Mouse (Mus musculus) gastrocnemius, adult 2 months (tissue): ENCODE data around the gene Gucy2d. TPM values are rescaled to one million over a fixed set of nuclear protein-coding genes. Genes with fewer than 3 reads are reported as not detected.

Experiments used
- DNase-seq: peaks from one replicate; pipeline ENCODE4 v3.0.0; 2022
- H3K27ac ChIP-seq: fragments of 200-600 bp; 2 replicates; pipeline ENCODE4 v1.8.1; 2022; ENCODE audit warnings: mild to moderate bottlenecking
- H3K4me3 ChIP-seq: fragments of 200-600 bp; 2 replicates; pipeline ENCODE4 v1.8.1; 2022; ENCODE audit warnings: mild to moderate bottlenecking, moderate library complexity
- CTCF ChIP-seq: fragments of 200-600 bp; IDR thresholded peaks from 2 replicates; pipeline ENCODE4 v1.8.1; 2022; ENCODE audit warnings: antibody characterized with exemption, mild to moderate bottlenecking, moderate library complexity
- intact Hi-C: fragments of 180-260 bp; cut with DNase I; formaldehyde crosslinking; loops from one replicate; pipeline ENCODE4 v1.15.1; 2025
- total RNA-seq, 2 experiments: library from RNA; stranded (reverse); gene quantifications; 2 replicates each; pipeline ENCODE4 v1.2.3; 2021

Gene Gucy2d
- total RNA-seq, 2 experiments from 2014 or later: 0.25 TPM; not detected in 1

DNA sequence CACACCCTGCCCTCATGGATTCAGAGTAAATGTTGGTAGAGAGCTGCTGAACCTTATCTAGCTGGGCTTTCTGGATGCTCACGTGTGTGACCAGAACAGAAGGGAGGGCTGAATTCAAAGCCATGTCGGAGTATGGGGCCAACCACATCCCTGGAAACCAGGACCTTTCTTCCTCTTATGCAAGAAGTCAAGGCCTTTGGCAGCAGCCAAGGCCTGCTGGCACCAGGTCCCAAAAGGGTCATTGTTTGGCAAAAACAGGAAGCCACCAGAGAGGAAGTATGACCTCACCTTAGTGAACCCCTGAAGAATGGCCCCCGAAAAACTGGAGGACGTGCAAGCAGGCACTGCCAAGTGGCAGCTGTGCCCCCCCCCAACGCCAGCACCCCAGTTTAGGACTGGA lies 82.4 kb downstream of the Gucy2d start:
- Histone ChIP-seq H3K27ac (peak overlapping the region; percentile 83), H3K4me3 (no peak overlapping the region)
- DNase-seq: peak; percentile 47
- no peak for TF ChIP-seq CTCF
- intact Hi-C loops: no loop called here

DNA sequence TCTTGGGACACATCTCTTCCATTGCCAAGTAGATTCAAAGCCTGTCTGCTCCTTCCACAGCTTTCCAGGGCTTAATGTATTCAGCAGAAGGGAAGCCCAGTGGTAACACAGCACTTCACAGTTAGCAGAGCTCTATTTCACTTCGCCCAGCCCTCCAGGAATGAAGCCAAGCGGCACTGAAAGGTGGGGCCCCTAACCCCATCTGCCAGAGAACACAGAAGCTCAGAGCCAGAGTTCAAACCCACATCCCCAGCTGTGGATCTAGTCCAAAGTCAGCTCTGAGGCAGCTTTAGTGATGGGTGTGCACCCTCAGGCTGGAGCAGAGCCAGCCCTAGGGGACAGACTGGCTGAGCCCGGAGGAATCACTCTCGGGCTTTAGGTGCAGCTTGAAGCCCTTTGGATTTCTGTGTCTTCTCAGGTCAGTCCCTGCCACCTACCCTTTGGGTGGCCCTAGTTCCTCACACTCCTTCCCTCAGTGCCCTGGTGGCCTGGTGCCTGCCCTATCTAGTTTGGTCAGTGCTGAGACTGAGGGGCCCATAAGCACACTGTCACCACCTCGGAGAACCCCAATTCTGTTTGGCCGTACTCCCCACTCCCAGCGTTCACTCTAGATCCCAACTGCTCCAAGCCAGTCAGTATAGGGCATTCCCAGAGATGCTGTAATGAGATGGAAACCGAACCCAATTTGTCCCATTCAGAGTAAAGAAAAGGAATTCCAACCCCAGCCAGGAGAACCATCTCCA lies 83.0 kb downstream of the Gucy2d start:
- peak; percentile 71 for DNase-seq
- H3K27ac ChIP-seq: peak overlapping the region; percentile 83
- no peak for TF ChIP-seq CTCF
- intact Hi-C loops: no loop called here
- no peak overlapping the region for H3K4me3 ChIP-seq

DNA sequence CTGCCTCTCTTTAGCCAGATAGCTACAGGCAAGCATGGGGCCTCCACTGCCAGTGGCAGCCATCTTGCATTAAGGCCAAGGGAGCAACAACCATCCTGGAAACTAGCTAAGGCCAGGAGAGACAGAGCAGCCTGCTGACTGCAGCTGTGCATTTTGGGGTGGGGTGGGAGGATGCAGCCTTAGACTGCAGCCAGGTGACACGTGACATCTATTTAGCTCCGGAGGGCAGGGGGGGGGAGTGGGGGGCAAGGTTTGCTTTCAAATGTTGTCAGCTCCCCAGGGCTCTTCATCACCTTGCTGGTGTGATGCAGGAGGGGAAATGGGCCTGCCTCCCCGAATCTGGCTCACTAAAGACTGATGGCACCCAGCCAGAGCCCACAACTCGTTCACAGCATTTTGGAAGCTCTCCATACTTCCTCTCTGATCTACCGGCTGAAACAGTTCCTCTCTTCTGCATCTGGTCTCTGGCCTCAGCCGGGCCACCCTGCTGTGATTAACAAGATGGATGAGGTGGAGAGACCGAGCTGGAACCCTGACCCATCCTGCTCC lies 83.7 kb downstream of the Gucy2d start:
- no peak overlapping the region for H3K4me3 ChIP-seq
- no peak for TF ChIP-seq CTCF
- H3K27ac ChIP-seq: peak overlapping the region; percentile 83
- peak; percentile 55 for DNase-seq
- intact Hi-C loops: no loop called here

DNA sequence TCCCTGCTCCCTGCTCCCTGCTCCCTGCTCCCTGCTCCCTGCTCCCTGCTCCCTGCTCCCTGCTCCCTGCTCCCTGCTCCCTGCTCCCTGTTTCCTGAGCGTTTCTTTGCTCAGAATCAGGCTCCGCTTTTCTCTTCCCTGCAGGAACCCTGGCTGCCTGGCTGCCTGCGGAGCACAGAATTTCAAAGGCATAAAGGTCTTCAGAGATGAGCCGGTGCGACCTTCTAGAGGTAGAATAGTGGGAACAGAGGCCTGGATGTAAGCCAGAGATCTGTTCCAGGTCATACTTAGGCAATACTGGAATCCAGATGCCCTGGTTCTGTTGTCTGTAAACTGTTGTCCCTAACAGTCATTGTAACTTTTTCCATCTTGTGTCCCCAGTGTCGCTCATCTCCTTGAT lies 84.2 kb downstream of the Gucy2d start:
- Histone ChIP-seq H3K4me3 (no peak overlapping the region), H3K27ac (peak overlapping the region; percentile 83)
- no peak for TF ChIP-seq CTCF
- intact Hi-C loops: no loop called here
- no peak for DNase-seq

DNA sequence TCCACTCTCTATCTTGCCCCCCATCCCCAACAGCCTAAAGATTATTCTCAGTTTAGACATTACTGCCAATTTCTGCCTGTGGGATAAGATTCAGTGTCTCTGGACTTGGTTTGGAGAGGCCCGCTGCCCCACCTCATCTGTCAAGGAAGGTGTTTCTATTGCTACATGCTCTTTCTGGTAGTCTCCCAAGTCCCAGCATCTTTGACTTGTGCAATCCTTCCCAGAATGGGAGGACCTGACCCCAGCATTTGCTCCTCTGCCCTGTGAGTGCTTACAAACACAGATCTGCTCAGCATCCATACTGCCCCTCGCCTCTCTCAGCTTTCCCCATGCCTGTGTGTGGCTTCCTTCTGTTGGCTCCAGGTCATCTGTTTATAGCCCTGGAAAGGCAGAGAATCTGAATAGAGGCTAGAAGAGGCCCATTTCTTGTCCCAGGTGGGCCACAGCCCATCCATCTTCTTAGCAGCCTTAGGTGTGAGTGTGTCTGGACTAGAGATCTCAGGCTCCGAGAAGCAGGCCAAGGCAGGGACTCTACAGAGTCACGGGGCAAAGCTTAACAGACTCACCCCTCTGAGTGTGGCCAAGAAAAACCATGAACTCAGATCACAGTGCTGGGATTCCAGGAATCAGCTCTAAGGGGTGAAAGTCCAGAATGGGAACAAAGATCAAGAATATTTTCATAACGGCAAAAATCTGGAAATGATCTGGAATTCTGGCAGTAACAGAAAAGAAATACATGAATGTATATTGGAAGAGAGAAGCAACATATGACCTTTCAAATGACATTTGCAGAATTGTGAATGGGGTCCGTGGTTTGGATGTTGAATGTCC lies 84.9 kb downstream of the Gucy2d start:
- TF ChIP-seq CTCF: no peak
- no peak overlapping the region for H3K4me3 ChIP-seq
- no peak for DNase-seq
- intact Hi-C loops: no loop called here
- peak overlapping the region; percentile 83 for H3K27ac ChIP-seq

Other genes starting within 250 kb of the Gucy2d start
- not detected for gene B3gnt6, start 240.9 kb upstream of the Gucy2d start, total RNA-seq
- 1 to 10 TPM; 4.0 to 5.3 TPM for gene Acer3, start 119.2 kb upstream of the Gucy2d start, total RNA-seq
- 1 to 10 TPM; 1.1 to 2.2 TPM for gene Tsku, start 79.1 kb upstream of the Gucy2d start, total RNA-seq
- gene Lrrc32, start 48.9 kb downstream of the Gucy2d start, total RNA-seq: 1 to 10 TPM; 3.7 to 4.6 TPM
- 10 to 100 TPM; 19.7 to 22.3 TPM for gene Emsy, start 216.4 kb downstream of the Gucy2d start, total RNA-seq